Mouse (Mus musculus): Measurements from ENCODE around the gene Dnajc22.

Gene Dnajc22

GRCm38 (mm10) chr15:99087253-99088075 is 5.5 kb upstream of the Dnajc22 start, which contains the start of gene C1ql4:
Gene C1ql4, minus strand, starts transcription at chr15:99087817.
- no peak for DNase-seq

- peak; percentile 72 for DNase-seq
Measured at GRCm38 (mm10) chr15:99088292-99088691, 4.7 kb upstream of the Dnajc22 start.

- no peak for DNase-seq
Measured at GRCm38 (mm10) chr15:99089069-99089468, 3.9 kb upstream of the Dnajc22 start.

- no peak for DNase-seq
Measured at GRCm38 (mm10) chr15:99093291-99094258, 605 bp downstream of the Dnajc22 start.

GRCm38 (mm10) chr15:99094631-99095270 is 1.8 kb downstream of the Dnajc22 start:
- DNase-seq = no peak

GRCm38 (mm10) chr15:99095356-99095755 is 2.4 kb downstream of the Dnajc22 start:
- DNase-seq = no peak

- peak; percentile 45 for DNase-seq
Measured at GRCm38 (mm10) chr15:99096061-99096793, 3.3 kb downstream of the Dnajc22 start.

- peak; percentile 58 for DNase-seq
Measured at GRCm38 (mm10) chr15:99096831-99097500, 4.0 kb downstream of the Dnajc22 start.

- DNase-seq = peak; percentile 36
Measured at GRCm38 (mm10) chr15:99097840-99098492, 5.0 kb downstream of the Dnajc22 start.

- no peak for DNase-seq
Measured at GRCm38 (mm10) chr15:99098493-99098861, 5.5 kb downstream of the Dnajc22 start.

GRCm38 (mm10) chr15:99099139-99099556 is 6.2 kb downstream of the Dnajc22 start:
- DNase-seq = peak; percentile 95

GRCm38 (mm10) chr15:99099984-99100383 is 7.0 kb downstream of the Dnajc22 start:
- peak; percentile 40 for DNase-seq

- peak; percentile 38 for DNase-seq
Measured at GRCm38 (mm10) chr15:99105238-99105637, 12.3 kb downstream of the Dnajc22 start.

- DNase-seq = no peak
Measured at GRCm38 (mm10) chr15:99107866-99108265, 14.9 kb downstream of the Dnajc22 start.

GRCm38 (mm10) chr15:99111139-99111538 is 18.2 kb downstream of the Dnajc22 start:
- no peak for DNase-seq

- peak; percentile 62 for DNase-seq
Measured at GRCm38 (mm10) chr15:99111809-99112208, 18.8 kb downstream of the Dnajc22 start.

- no peak for DNase-seq
Measured at GRCm38 (mm10) chr15:99112843-99113395, 19.9 kb downstream of the Dnajc22 start.

- DNase-seq = peak; percentile 41
Measured at GRCm38 (mm10) chr15:99113396-99113975, 20.5 kb downstream of the Dnajc22 start.

- DNase-seq = no peak
Measured at GRCm38 (mm10) chr15:99114312-99115064, 21.5 kb downstream of the Dnajc22 start.

- no peak for DNase-seq
Measured at GRCm38 (mm10) chr15:99115065-99115423, 22.1 kb downstream of the Dnajc22 start.

All from kidney, adult 9 months (tissue).